Mouse (Mus musculus) G1E (cell line): ENCODE data around the gene Sf3a1.

Source experiments
- CTCF ChIP-seq: IDR thresholded peaks from 2 replicates; pipeline ENCODE4 v1.5.1; 2012; ENCODE audit warnings: low read depth, low read length, inconsistent platforms, mixed read lengths
- GATA1 ChIP-seq: IDR thresholded peaks from 2 replicates; pipeline ENCODE4 v1.6.1; 2012; ENCODE audit warnings: borderline replicate concordance, low read length, inconsistent platforms, mixed read lengths
- GATA2 ChIP-seq: IDR thresholded peaks from 2 replicates; pipeline ENCODE4 v1.6.1; 2012; ENCODE audit warnings: low read depth, low read length, inconsistent platforms, borderline replicate concordance
- POLR2AphosphoS5 ChIP-seq: IDR thresholded peaks from 2 replicates; pipeline ENCODE4 v1.6.1; 2012; ENCODE audit warnings: low read depth, low read length, inconsistent platforms; ENCODE audit not compliant: insufficient replicate concordance
- TAL1 ChIP-seq: conservative IDR thresholded peaks from 2 replicates; pipeline ENCODE4 v1.6.1; 2012; ENCODE audit warnings: low read depth, low read length, inconsistent platforms, mixed read lengths

DNA sequence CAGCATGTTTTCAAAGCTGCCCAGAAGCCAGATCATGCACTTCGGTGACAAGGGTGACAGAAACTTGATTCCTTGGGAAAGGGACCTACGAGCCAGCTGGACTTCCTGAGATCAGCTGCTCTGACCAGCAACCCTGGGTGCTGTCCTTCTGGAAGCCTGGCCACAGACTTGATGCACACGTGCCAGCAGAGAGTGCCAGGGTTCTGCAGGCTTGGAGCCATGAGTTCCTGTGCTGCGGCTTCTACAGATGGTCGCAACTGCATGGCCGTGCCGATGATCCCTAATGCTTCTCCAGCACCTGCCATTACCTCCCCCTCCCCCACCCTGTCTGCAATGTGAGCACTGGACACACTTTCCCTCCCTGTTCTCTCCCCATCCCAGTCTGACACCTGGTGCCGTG lies 68.3 kb downstream of the Sf3a1 start:
- TF ChIP-seq CTCF = no peak
- no peak for TF ChIP-seq GATA1
- no peak for TF ChIP-seq GATA2
- no peak for TF ChIP-seq TAL1
- TF ChIP-seq POLR2AphosphoS5 = no peak
